Mouse (Mus musculus) neural tube, embryonic 13.5 days (tissue): ENCODE results near the gene Popdc3. TPM values are rescaled to one million over a fixed set of nuclear protein-coding genes. Genes with fewer than 3 reads are reported as not detected.
"Not testable (repeated sequence)": the region's sequence is repeated elsewhere in the genome, so short reads cannot be mapped to it uniquely, and the experiment has no call there.

Experiments
- ATAC-seq: fragments of 200-750 bp; cut with Nextera tagmentation; 2 replicates; pipeline ENCODE4 v1.8.0; 2017; ENCODE audit warnings: low read depth, mild to moderate bottlenecking, moderate TSS enrichment, moderate library complexity
- H3K27ac ChIP-seq: fragments of 300-500 bp; sonication (generic); replicated peaks from 2 replicates; pipeline ENCODE4 v1.5.1; 2015; ENCODE audit warnings: moderate library complexity, mild to moderate bottlenecking, inconsistent platforms
- H3K27me3 ChIP-seq: fragments of 300-500 bp; sonication (generic); 2 replicates; pipeline ENCODE4 v1.6.1; 2015; ENCODE audit warnings: mild to moderate bottlenecking, inconsistent platforms
- H3K36me3 ChIP-seq: fragments of 300-500 bp; sonication (generic); 2 replicates; pipeline ENCODE4 v1.6.1; 2015; ENCODE audit warnings: mild to moderate bottlenecking, inconsistent platforms
- H3K4me1 ChIP-seq: fragments of 300-500 bp; sonication (generic); replicated peaks from 2 replicates; pipeline ENCODE4 v1.6.1; 2015; ENCODE audit warnings: inconsistent platforms
- H3K4me2 ChIP-seq: fragments of 300-500 bp; sonication (generic); 2 replicates; pipeline ENCODE4 v1.6.1; 2015; ENCODE audit warnings: inconsistent platforms, mild to moderate bottlenecking, moderate library complexity
- H3K4me3 ChIP-seq: fragments of 300-500 bp; sonication (generic); 2 replicates; pipeline ENCODE4 v1.5.1; 2015; ENCODE audit warnings: mild to moderate bottlenecking, inconsistent platforms
- H3K9ac ChIP-seq: fragments of 300-500 bp; sonication (generic); 2 replicates; pipeline ENCODE4 v1.6.1; 2015; ENCODE audit warnings: moderate library complexity, mild to moderate bottlenecking, inconsistent platforms
- H3K9me3 ChIP-seq: fragments of 300-500 bp; sonication (generic); 2 replicates; pipeline ENCODE4 v1.6.1; 2016; ENCODE audit warnings: inconsistent platforms
- WGBS: fragments of 180-500 bp; shearing (Covaris S2); methylation state at CpG from one replicate; pipeline ENCODE4 v1.1.7; 2015; 5-methylcytosine and 5-hydroxymethylcytosine counted together
- polyA plus RNA-seq: library from polyadenylated mRNA; unstranded; fragments of >200 nt; fragmentation: Nextera tagmentation; extraction: Ambion mirVana; gene quantifications from 2 replicates; pipeline ENCODE4 v1.2.1, GENCODE M21; 2015

Popdc3 gene
- polyA plus RNA-seq, 1 experiment from 2014 or later: 4.1 TPM

GRCm38 (mm10) chr10:45328196-45329000 lies 150.5 kb downstream of the Popdc3 start:
- Histone ChIP-seq H3K36me3 (no peaks in the 10 kb centered on the region), H3K9ac (no peak overlapping the region), H3K27ac (peak overlapping the region; percentile 29; the same call in 1 of the 2 replicates), H3K4me1 (peaks cover 5% of the 10 kb centered on the region), H3K4me2 (no peak overlapping the region), H3K27me3 (0 out of 2 replicates have a peak, but pooled peaks cover 4% of the 10 kb centered on the region), H3K4me3 (no peak overlapping the region), H3K9me3 (no peaks in the 10 kb centered on the region)
- ATAC-seq: peak; percentile 91
- WGBS: 50% methylated on average over 7 of the region's 7 CpGs

- peak overlapping the region; percentile 74 for H3K4me3 ChIP-seq
- H3K27me3 ChIP-seq: peaks cover 22% of the 10 kb centered on the region
- no peaks in the 10 kb centered on the region for H3K9me3 ChIP-seq
- peak overlapping the region; percentile 76; the same call in 1 of the 2 replicates for H3K9ac ChIP-seq
- no peak overlapping the region for H3K27ac ChIP-seq
- peak; percentile 19; the same call in 1 of the 2 replicates for ATAC-seq
- no peaks in the 10 kb centered on the region for H3K36me3 ChIP-seq
- 23% methylated on average over 7 of the region's 7 CpGs for WGBS
- no peaks in the 10 kb centered on the region; the same call in 1 of the 2 replicates for H3K4me1 ChIP-seq
- peak overlapping the region; percentile 92 for H3K4me2 ChIP-seq
Observed at GRCm38 (mm10) chr10:45334925-45335324, 157.0 kb downstream of the Popdc3 start.

DNA sequence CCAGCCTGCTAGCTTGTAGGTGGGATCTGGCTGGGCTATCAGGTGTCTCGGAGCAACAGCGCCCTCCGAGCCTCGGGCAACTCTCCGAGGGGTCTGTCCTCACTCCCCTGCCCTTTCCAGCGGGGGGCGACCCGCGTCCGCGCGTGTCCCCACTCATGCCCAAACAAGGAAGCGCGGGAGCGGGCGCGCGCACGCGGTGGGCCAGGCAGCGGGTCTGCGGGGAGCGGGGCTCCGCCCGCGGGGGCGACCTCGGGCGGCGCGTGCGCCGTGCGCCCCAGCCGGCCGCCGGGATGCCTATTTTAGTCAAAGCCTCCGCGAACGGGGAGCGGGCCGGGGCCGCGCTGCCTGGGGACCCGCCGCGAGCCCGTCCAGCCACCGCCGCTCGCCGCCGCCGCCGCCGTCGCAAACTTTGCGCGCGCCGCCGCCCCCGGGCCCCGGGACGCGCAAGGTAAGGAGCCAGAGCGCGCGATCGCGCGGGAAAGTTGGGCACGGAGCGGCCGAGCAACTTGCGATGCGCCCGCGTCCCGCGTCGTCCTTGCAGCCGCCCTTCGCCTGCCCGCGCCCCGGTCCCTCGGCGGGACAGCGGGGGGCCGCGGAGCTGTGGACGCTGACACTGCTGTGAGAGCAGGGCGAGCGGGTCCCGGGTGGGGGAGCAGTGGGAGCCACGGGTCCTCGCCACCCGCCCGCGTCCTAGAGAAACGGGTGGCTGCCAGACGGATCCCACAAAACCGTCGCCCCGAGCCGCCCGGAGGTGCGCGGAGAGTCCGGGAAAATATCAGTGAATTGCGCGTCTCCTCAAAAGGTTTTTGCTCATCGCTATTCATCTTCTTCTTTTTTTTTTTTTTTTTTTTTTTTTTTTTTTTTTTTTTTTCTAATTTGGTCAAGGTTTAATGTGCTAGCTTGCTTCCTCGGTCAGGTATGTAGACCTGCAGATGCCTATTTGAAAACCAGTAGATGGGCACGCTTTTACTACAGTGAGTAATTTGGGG lies 157.8 kb downstream of the Popdc3 start, which contains the start of gene Bves:
Gene Bves (plus strand): TSS at position 339 of the 989 bp plus-strand sequence.
- no peaks in the 10 kb centered on the region; the same call in 1 of the 2 replicates for H3K4me1 ChIP-seq
- H3K9me3 ChIP-seq: no peaks in the 10 kb centered on the region
- no peak within 1 kb of the TSS for H3K27ac ChIP-seq
- peak within 1 kb of the TSS; percentile 74 for H3K4me3 ChIP-seq
- peaks cover 22% of the 10 kb centered on the region for H3K27me3 ChIP-seq
- H3K36me3 ChIP-seq: no peaks in the 10 kb centered on the region
- 1% methylated on average over 110 of the region's 116 CpGs for WGBS
- H3K9ac ChIP-seq: peak within 1 kb of the TSS; percentile 76
- ATAC-seq: peak; percentile 80
- H3K4me2 ChIP-seq: peak within 1 kb of the TSS; percentile 92

- H3K9me3 ChIP-seq: no peaks in the 10 kb centered on the region
- no peak overlapping the region for H3K4me3 ChIP-seq
- no peaks in the 10 kb centered on the region; the same call in 1 of the 2 replicates for H3K4me1 ChIP-seq
- 83% methylated on average over 7 of the region's 7 CpGs for WGBS
- peaks cover 15% of the 10 kb centered on the region for H3K27me3 ChIP-seq
- H3K27ac ChIP-seq: no peak overlapping the region
- no peak overlapping the region for H3K4me2 ChIP-seq
- no peak for ATAC-seq
- H3K9ac ChIP-seq: no peak overlapping the region
- H3K36me3 ChIP-seq: no peaks in the 10 kb centered on the region
Observed at GRCm38 (mm10) chr10:45339106-45339505, 161.2 kb downstream of the Popdc3 start.

DNA sequence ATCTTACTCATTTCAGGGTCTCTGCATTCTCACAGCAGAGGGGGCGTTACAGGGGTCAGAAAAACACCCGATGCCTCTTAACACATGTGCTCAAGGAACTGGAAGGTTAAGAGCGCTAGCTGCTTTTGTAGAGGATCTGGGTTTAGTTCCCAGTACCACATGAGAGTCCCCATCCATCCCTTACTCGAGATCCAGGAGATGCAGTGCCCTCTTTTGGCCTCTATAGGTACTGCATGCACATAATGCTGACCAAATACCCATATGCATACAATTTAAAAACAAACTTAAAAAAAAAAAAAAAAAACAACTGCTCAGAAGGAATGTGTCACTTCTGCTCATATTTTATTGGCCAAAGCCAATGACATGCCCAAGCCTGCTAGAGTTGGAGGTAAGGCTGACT lies 166.5 kb downstream of the Popdc3 start:
- Histone ChIP-seq H3K9me3 (no peaks in the 10 kb centered on the region), H3K36me3 (no peaks in the 10 kb centered on the region), H3K4me2 (no peak overlapping the region), H3K9ac (no peak overlapping the region), H3K4me3 (no peak overlapping the region), H3K27me3 (no peaks in the 10 kb centered on the region), H3K27ac (no peak overlapping the region), H3K4me1 (no peaks in the 10 kb centered on the region)
- 87% methylated on average over 4 of the region's 4 CpGs for WGBS
- ATAC-seq: no peak

GRCm38 (mm10) chr10:45345217-45345616 lies 167.3 kb downstream of the Popdc3 start:
- Histone ChIP-seq H3K9me3 (no peaks in the 10 kb centered on the region), H3K4me3 (no peak overlapping the region), H3K4me2 (no peak overlapping the region), H3K4me1 (no peaks in the 10 kb centered on the region), H3K36me3 (no peaks in the 10 kb centered on the region), H3K27ac (no peak overlapping the region), H3K27me3 (no peaks in the 10 kb centered on the region), H3K9ac (no peak overlapping the region)
- no peak for ATAC-seq
- WGBS: 76% methylated on average over 9 of the region's 9 CpGs

DNA sequence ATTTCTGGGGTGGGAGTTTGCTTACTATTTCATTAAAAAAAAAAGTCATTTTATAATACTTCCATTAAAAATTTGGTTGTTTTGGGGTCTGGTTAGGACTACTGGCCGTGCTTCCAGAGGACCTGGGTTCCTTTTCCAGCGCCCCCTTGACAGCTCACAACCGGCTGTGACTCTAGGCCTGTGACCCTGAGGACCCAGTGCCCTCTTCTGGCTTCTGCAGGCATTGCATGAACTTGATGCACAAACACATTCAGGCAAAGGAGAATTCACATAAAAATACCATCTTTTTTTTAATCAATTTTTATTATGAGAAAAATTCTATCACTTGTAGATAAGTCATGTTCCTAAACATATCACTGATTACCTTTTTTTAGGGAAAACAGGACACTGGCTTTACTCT lies 170.2 kb downstream of the Popdc3 start:
- H3K4me2 ChIP-seq, ATAC-seq, H3K9me3 ChIP-seq, H3K4me1 ChIP-seq, H3K27me3 ChIP-seq, H3K27ac ChIP-seq, H3K9ac ChIP-seq, H3K4me3 ChIP-seq, H3K36me3 ChIP-seq: not testable (repeated sequence)
- WGBS: 81% methylated on average over 3 of the region's 3 CpGs

GRCm38 (mm10) chr10:45356091-45356490 lies 178.2 kb downstream of the Popdc3 start:
- 93% methylated on average over 6 of the region's 6 CpGs for WGBS
- H3K9me3 ChIP-seq: no peaks in the 10 kb centered on the region
- no peaks in the 10 kb centered on the region for H3K27me3 ChIP-seq
- no peak overlapping the region for H3K4me3 ChIP-seq
- H3K36me3 ChIP-seq: no peaks in the 10 kb centered on the region
- ATAC-seq: no peak
- H3K4me1 ChIP-seq: no peaks in the 10 kb centered on the region
- no peak overlapping the region for H3K27ac ChIP-seq
- no peak overlapping the region for H3K4me2 ChIP-seq
- H3K9ac ChIP-seq: no peak overlapping the region

- 61% methylated on average over 5 of the region's 5 CpGs for WGBS
- Histone ChIP-seq H3K4me1 (peaks cover 8% of the 10 kb centered on the region; the same call in 1 of the 2 replicates), H3K27me3 (no peaks in the 10 kb centered on the region), H3K4me2 (no peak overlapping the region), H3K4me3 (no peak overlapping the region), H3K9me3 (no peaks in the 10 kb centered on the region), H3K9ac (no peak overlapping the region), H3K27ac (0 out of 2 replicates have a peak overlapping the region, but pooled peaks have one; percentile 28), H3K36me3 (no peaks in the 10 kb centered on the region)
- no peak for ATAC-seq
Observed at GRCm38 (mm10) chr10:45363396-45363795, 185.5 kb downstream of the Popdc3 start.

- WGBS: 80% methylated on average over 17 of the region's 17 CpGs
- Histone ChIP-seq H3K27ac (peak overlapping the region; percentile 68), H3K4me2 (no peak overlapping the region), H3K36me3 (no peaks in the 10 kb centered on the region), H3K4me3 (no peak overlapping the region), H3K4me1 (peaks cover 8% of the 10 kb centered on the region; the same call in 1 of the 2 replicates), H3K27me3 (no peaks in the 10 kb centered on the region), H3K9ac (no peak overlapping the region), H3K9me3 (no peaks in the 10 kb centered on the region)
- ATAC-seq: 0 out of 2 replicates have a peak, but pooled peaks have one; percentile 36
Observed at GRCm38 (mm10) chr10:45366987-45367705, 189.2 kb downstream of the Popdc3 start.
